Mouse (Mus musculus) cerebellum, adult 2 months (tissue): Measurements from ENCODE around the gene Olfr69. TPM values are rescaled to one million over a fixed set of nuclear protein-coding genes. Genes with fewer than 3 reads are reported as not detected.
"Not testable (repeated sequence)": the region's sequence is repeated elsewhere in the genome, so short reads cannot be mapped to it uniquely, and the experiment has no call there.

Source experiments
- DNase-seq, 2 experiments: peaks; one replicate each; pipeline ENCODE4 v3.0.0; 2021
- H3K27ac ChIP-seq: fragments of 200-500 bp; 2 replicates; pipeline ENCODE4 v1.5.1; 2012; ENCODE audit warnings: low read length, control low read depth, inconsistent platforms; ENCODE audit not compliant: insufficient read depth
- H3K27me3 ChIP-seq: fragments of 200-500 bp; 2 replicates; pipeline ENCODE4 v1.6.1; 2012; ENCODE audit warnings: inconsistent platforms, mild to moderate bottlenecking, low read length, moderate library complexity; ENCODE audit not compliant: control insufficient read depth, insufficient read depth
- H3K4me1 ChIP-seq: fragments of 200-500 bp; 2 replicates; pipeline ENCODE4 v1.6.1; 2011; ENCODE audit warnings: low read length; ENCODE audit not compliant: control insufficient read depth, insufficient read depth
- H3K4me3 ChIP-seq: fragments of 200-500 bp; replicated peaks from 2 replicates; pipeline ENCODE3; 2011; ENCODE audit warnings: mild to moderate bottlenecking, low read depth, low read length, control low read depth; ENCODE audit not compliant: insufficient read depth
- CTCF ChIP-seq: fragments of 200-500 bp; IDR thresholded peaks from 2 replicates; pipeline ENCODE4 v1.5.1; 2011; ENCODE audit warnings: low read depth, mild to moderate bottlenecking, control low read depth, low read length, moderate library complexity, borderline replicate concordance; ENCODE audit not compliant: insufficient read depth
- POLR2A ChIP-seq: fragments of 200-500 bp; IDR thresholded peaks from 2 replicates; pipeline ENCODE4 v1.6.1; 2011; ENCODE audit warnings: low read length, control low read depth, borderline replicate concordance; ENCODE audit not compliant: insufficient read depth
- WGBS: fragments of 180-500 bp; shearing (Covaris S2); methylation state at CpG from one replicate; pipeline ENCODE4 v1.1.7; 2018; 5-methylcytosine and 5-hydroxymethylcytosine counted together
- polyA plus RNA-seq: library from polyadenylated mRNA; depleted of rRNA; stranded (reverse); fragments of >200 nt; gene quantifications from 2 replicates; pipeline ENCODE4 v1.2.3, GENCODE M21; 2012; rRNA removed

Olfr69 gene
- polyA plus RNA-seq, 1 experiment = not detected

DNA sequence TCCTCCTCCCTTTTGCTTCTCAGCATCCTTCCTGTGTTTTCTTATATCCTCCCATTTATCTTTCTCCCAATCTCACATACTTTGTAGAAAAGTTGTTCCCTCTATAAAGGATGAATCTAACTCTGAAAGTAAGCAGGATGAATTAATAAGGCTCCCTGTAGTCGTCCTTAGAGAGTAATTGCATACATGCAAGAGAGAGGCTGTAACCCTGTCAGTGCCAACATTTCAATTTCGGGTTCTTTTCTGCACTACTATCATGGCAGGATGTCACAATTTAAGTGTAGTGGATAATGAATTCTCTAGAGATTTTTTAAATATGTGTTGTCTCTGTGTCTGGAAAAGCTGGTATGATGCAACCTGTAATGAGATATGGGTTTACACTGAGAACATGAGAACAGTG is 14.2 kb downstream of the Olfr69 start, which contains the start of gene Olfr630:
Gene Olfr630 (minus strand): TSS at position 101 of the 400 bp plus-strand sequence.
- Histone ChIP-seq H3K4me3 (no peak within 1 kb of the TSS), H3K27ac (no peak within 1 kb of the TSS), H3K4me1 (no peaks in the 10 kb centered on the region), H3K27me3 (no peaks in the 10 kb centered on the region)
- WGBS = 37% methylated on average over 2 of the region's 2 CpGs
- no peak for DNase-seq
- TF ChIP-seq CTCF = no peak
- no peak for TF ChIP-seq POLR2A

- no peak within 1 kb of the TSS for H3K27ac ChIP-seq
- DNase-seq = no peak
- no peaks in the 10 kb centered on the region for H3K27me3 ChIP-seq
- H3K4me3 ChIP-seq = no peak within 1 kb of the TSS
- H3K4me1 ChIP-seq = no peaks in the 10 kb centered on the region
- 67% methylated on average over 2 of the region's 2 CpGs for WGBS
- TF ChIP-seq CTCF (no peak), POLR2A (no peak)
These were observed 26.6 kb downstream of the Olfr69 start, which contains the start of gene Olfr629 for GRCm38 (mm10) chr7:103744843-103745242. Olfr629 (minus strand) TSS chr7:103744943.

DNA sequence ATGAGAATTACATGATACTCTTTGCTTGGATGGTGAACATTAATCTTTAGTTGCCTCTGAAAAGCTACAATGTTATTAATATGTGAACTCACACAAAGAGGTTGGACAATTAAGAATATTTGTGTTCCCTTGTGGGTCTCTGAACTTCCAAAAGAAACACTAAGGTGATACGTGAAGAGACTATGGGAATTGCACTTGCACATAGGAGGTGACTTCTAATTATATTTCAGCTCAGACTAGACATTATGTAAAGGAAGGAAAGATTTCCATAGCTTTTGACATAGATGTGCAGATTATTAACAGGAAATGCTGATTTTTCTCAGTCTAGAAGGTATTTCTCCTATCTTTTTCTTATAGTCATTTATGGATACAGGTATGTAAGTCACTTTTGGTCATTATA is 41.3 kb downstream of the Olfr69 start, which contains the start of gene Olfr628:
Gene Olfr628 (plus strand): TSS at position 301 of the 400 bp plus-strand sequence.
- no peak for DNase-seq
- Histone ChIP-seq H3K4me1 (no peaks in the 10 kb centered on the region), H3K27ac (no peak within 1 kb of the TSS), H3K4me3 (no peak within 1 kb of the TSS), H3K27me3 (no peaks in the 10 kb centered on the region)
- 92% methylated on average over 1 of the region's 1 CpGs for WGBS
- no peak for TF ChIP-seq CTCF
- TF ChIP-seq POLR2A = no peak

- not testable (repeated sequence) for H3K4me3 ChIP-seq, H3K27ac ChIP-seq, H3K4me1 ChIP-seq, H3K27me3 ChIP-seq, DNase-seq
- 97% methylated on average over 1 of the region's 1 CpGs for WGBS
These were observed 55.0 kb downstream of the Olfr69 start for GRCm38 (mm10) chr7:103716398-103716797.

Other genes with a start within 250 kb of the Olfr69 start
- gene Olfr612, start 228.9 kb downstream of the Olfr69 start, polyA plus RNA-seq = not detected in 2 replicates
- not detected in 2 replicates for gene Olfr613, start 223.5 kb downstream of the Olfr69 start, polyA plus RNA-seq
- not detected in 2 replicates for gene Olfr615, start 215.5 kb downstream of the Olfr69 start, polyA plus RNA-seq
- not detected in 2 replicates for gene Olfr616, start 202.5 kb downstream of the Olfr69 start, polyA plus RNA-seq
- gene Olfr617, start 198.5 kb downstream of the Olfr69 start, polyA plus RNA-seq = not detected in 2 replicates
- not detected in 2 replicates for gene Olfr618, start 181.5 kb downstream of the Olfr69 start, polyA plus RNA-seq
- not detected in 2 replicates for gene Olfr619, start 171.0 kb downstream of the Olfr69 start, polyA plus RNA-seq
- gene Olfr620, start 159.1 kb downstream of the Olfr69 start, polyA plus RNA-seq = not detected in 2 replicates
- gene Olfr622, start 128.9 kb downstream of the Olfr69 start, polyA plus RNA-seq = not detected in 2 replicates
- gene Olfr623, start 107.9 kb downstream of the Olfr69 start, polyA plus RNA-seq = not detected in 2 replicates
- gene Olfr624, start 100.4 kb downstream of the Olfr69 start, polyA plus RNA-seq = not detected in 2 replicates
- not detected in 2 replicates for gene Olfr625-ps1, start 88.9 kb downstream of the Olfr69 start, polyA plus RNA-seq
- not detected in 2 replicates for gene Olfr243, start 56.9 kb downstream of the Olfr69 start, polyA plus RNA-seq
- not detected in 2 replicates for gene Olfr628, start 41.2 kb downstream of the Olfr69 start, polyA plus RNA-seq
- not detected in 2 replicates for gene Olfr629, start 26.7 kb downstream of the Olfr69 start, polyA plus RNA-seq
- gene Olfr630, start 14.3 kb downstream of the Olfr69 start, polyA plus RNA-seq = not detected in 2 replicates
- gene Olfr68, start 8.1 kb upstream of the Olfr69 start, polyA plus RNA-seq = not detected in 2 replicates
- gene Olfr67, start 20.2 kb upstream of the Olfr69 start, polyA plus RNA-seq = not detected in 2 replicates
- 64.2 and 175 TPM in 2 replicates for gene Hbb-bt, start 42.4 kb upstream of the Olfr69 start, polyA plus RNA-seq
- gene Hbb-bs, start 56.5 kb upstream of the Olfr69 start, polyA plus RNA-seq = 581 and 1,292 TPM in 2 replicates
- not detected in 2 replicates for gene Hbb-bh2, start 68.9 kb upstream of the Olfr69 start, polyA plus RNA-seq
- 0.41 TPM in 1 of 2 replicates, not detected in the other for gene Hbb-bh1, start 71.6 kb upstream of the Olfr69 start, polyA plus RNA-seq
- 1.3 and 2.3 TPM in 2 replicates for gene Hbb-y, start 81.6 kb upstream of the Olfr69 start, polyA plus RNA-seq
- gene Olfr66, start 114.7 kb upstream of the Olfr69 start, polyA plus RNA-seq = not detected in 2 replicates
- gene Olfr64, start 122.9 kb upstream of the Olfr69 start, polyA plus RNA-seq = not detected in 2 replicates
- gene Olfr65, start 131.9 kb upstream of the Olfr69 start, polyA plus RNA-seq = not detected in 2 replicates
- gene Olfr631, start 157.2 kb upstream of the Olfr69 start, polyA plus RNA-seq = not detected in 2 replicates
- gene Olfr632, start 162.8 kb upstream of the Olfr69 start, polyA plus RNA-seq = not detected in 2 replicates
- gene Olfr633, start 172.8 kb upstream of the Olfr69 start, polyA plus RNA-seq = not detected in 2 replicates
- gene Olfr635, start 199.6 kb upstream of the Olfr69 start, polyA plus RNA-seq = not detected in 2 replicates
- not detected in 2 replicates for gene Olfr638, start 227.2 kb upstream of the Olfr69 start, polyA plus RNA-seq
- gene Olfr639, start 245.7 kb upstream of the Olfr69 start, polyA plus RNA-seq = 0.02 TPM in 1 of 2 replicates, not detected in the other